Mouse (Mus musculus) lung, embryonic 16.5 days (tissue): Measurements from ENCODE around the gene Sf3b4. TPM values are rescaled to one million over a fixed set of nuclear protein-coding genes. Genes with fewer than 3 reads are reported as not detected.

ENCODE experiments used
- ATAC-seq: fragments of 200-750 bp; cut with Nextera tagmentation; 2 replicates; pipeline ENCODE4 v1.8.0; 2017; ENCODE audit warnings: low read depth, mild to moderate bottlenecking, moderate library complexity
- H3K27ac ChIP-seq: fragments of 300-500 bp; sonication (generic); 2 replicates; pipeline ENCODE4 v1.5.1; 2014; ENCODE audit warnings: mild to moderate bottlenecking, control low read depth, low read length
- H3K27me3 ChIP-seq: fragments of 300-500 bp; sonication (generic); 2 replicates; pipeline ENCODE4 v1.6.1; 2014; ENCODE audit warnings: low read depth, low read length, mixed read lengths; ENCODE audit not compliant: control insufficient read depth, insufficient read depth
- H3K36me3 ChIP-seq: fragments of 300-500 bp; sonication (generic); 2 replicates; pipeline ENCODE4 v1.6.1; 2014; ENCODE audit warnings: low read length; ENCODE audit not compliant: control insufficient read depth, insufficient read depth
- H3K4me1 ChIP-seq: fragments of 300-500 bp; sonication (generic); replicated peaks from 2 replicates; pipeline ENCODE4 v1.6.1; 2014; ENCODE audit warnings: low read length, mixed read lengths; ENCODE audit not compliant: control insufficient read depth, insufficient read depth
- H3K4me2 ChIP-seq: fragments of 300-500 bp; sonication (generic); 2 replicates; pipeline ENCODE4 v1.6.1; 2014; ENCODE audit warnings: low read depth, low read length, control low read depth
- H3K4me3 ChIP-seq: fragments of 300-500 bp; sonication (generic); 2 replicates; pipeline ENCODE4 v1.5.1; 2014; ENCODE audit warnings: mild to moderate bottlenecking, low read length, control low read depth
- H3K9ac ChIP-seq: fragments of 300-500 bp; sonication (generic); 2 replicates; pipeline ENCODE4 v1.6.1; 2014; ENCODE audit warnings: low read length, control low read depth
- H3K9me3 ChIP-seq: fragments of 300-500 bp; sonication (generic); 2 replicates; pipeline ENCODE4 v1.6.1; 2016; ENCODE audit warnings: low read length; ENCODE audit not compliant: control insufficient read depth
- WGBS: fragments of 180-500 bp; shearing (Covaris S2); extraction: QIAGEN DNeasy Blood & Tissue Kit; methylation state at CpG from one replicate; pipeline ENCODE4 v1.1.7; 2014; 5-methylcytosine and 5-hydroxymethylcytosine counted together
- microRNA-seq: library from miRNA; unstranded; fragments of <30 nt; microRNA quantifications from one replicate; pipeline ENCODE4, GENCODE M21; 2016
- polyA plus RNA-seq: library from polyadenylated mRNA; unstranded; fragments of >200 nt; fragmentation: Nextera tagmentation; extraction: Ambion mirVana; gene quantifications from 2 replicates; pipeline ENCODE4 v1.2.1, GENCODE M21; 2015

Sf3b4 gene
- polyA plus RNA-seq, 1 experiment from 2014 or later, result 167 TPM

GRCm38 (mm10) chr3:96221640-96222038 lies 49.5 kb downstream of the Sf3b4 start:
- Histone ChIP-seq H3K9ac (peak overlapping the region; percentile 87), H3K27me3 (no peaks in the 10 kb centered on the region), H3K4me1 (peaks cover 20% of the 10 kb centered on the region), H3K27ac (peak overlapping the region; percentile 99), H3K9me3 (no peaks in the 10 kb centered on the region), H3K36me3 (no peaks in the 10 kb centered on the region), H3K4me2 (peak overlapping the region; percentile 78), H3K4me3 (peak overlapping the region; percentile 74)
- ATAC-seq, result no peak
- WGBS, result 20% methylated on average over 9 of the region's 9 CpGs

GRCm38 (mm10) chr3:96222774-96223173 lies 50.6 kb downstream of the Sf3b4 start:
- 88% methylated on average over 4 of the region's 4 CpGs for WGBS
- H3K9me3 ChIP-seq, result no peaks in the 10 kb centered on the region
- H3K27me3 ChIP-seq, result no peaks in the 10 kb centered on the region
- peaks cover 22% of the 10 kb centered on the region for H3K4me1 ChIP-seq
- H3K4me3 ChIP-seq, result no peak overlapping the region
- no peaks in the 10 kb centered on the region for H3K36me3 ChIP-seq
- H3K27ac ChIP-seq, result no peak overlapping the region
- no peak overlapping the region for H3K9ac ChIP-seq
- no peak for ATAC-seq
- H3K4me2 ChIP-seq, result peak overlapping the region; percentile 78

GRCm38 (mm10) chr3:96225421-96225820 lies 53.3 kb downstream of the Sf3b4 start:
- ATAC-seq, result no peak
- no peaks in the 10 kb centered on the region for H3K27me3 ChIP-seq
- no peak overlapping the region for H3K9ac ChIP-seq
- 51% methylated on average over 2 of the region's 2 CpGs for WGBS
- no peak overlapping the region for H3K4me2 ChIP-seq
- peaks cover 15% of the 10 kb centered on the region for H3K4me1 ChIP-seq
- no peaks in the 10 kb centered on the region for H3K36me3 ChIP-seq
- H3K9me3 ChIP-seq, result no peaks in the 10 kb centered on the region
- no peak overlapping the region for H3K4me3 ChIP-seq
- H3K27ac ChIP-seq, result no peak overlapping the region

Small RNA genes lying within 50 kb of the gene (microRNA-seq; reads per million reads assigned to microRNA genes)
- gene Gm44492, result not detected

Other genes with a start within 250 kb of the Sf3b4 start
- 193 and 230 TPM in 2 replicates for gene Anp32e, start 243.1 kb upstream of the Sf3b4 start, polyA plus RNA-seq
- gene Plekho1, start 176.3 kb upstream of the Sf3b4 start, polyA plus RNA-seq, result 24.0 and 25.3 TPM in 2 replicates
- gene Vps45, start 113.9 kb upstream of the Sf3b4 start, polyA plus RNA-seq, result 39.6 and 39.8 TPM in 2 replicates
- 18.8 and 22.9 TPM in 2 replicates for gene Otud7b, start 67.8 kb upstream of the Sf3b4 start, polyA plus RNA-seq
- 13.0 and 14.0 TPM in 2 replicates for gene Mtmr11, start 10.3 kb upstream of the Sf3b4 start, polyA plus RNA-seq
- gene Sv2a, start 8.8 kb downstream of the Sf3b4 start, polyA plus RNA-seq, result 2.3 and 2.6 TPM in 2 replicates
- 51.4 and 51.6 TPM in 2 replicates for gene Bola1, start 47.4 kb downstream of the Sf3b4 start, polyA plus RNA-seq
- gene Hist2h2ab, start 47.5 kb downstream of the Sf3b4 start, polyA plus RNA-seq, result 1.3 and 1.9 TPM in 2 replicates
- 8.9 and 9.0 TPM in 2 replicates for gene Hist2h2ac, start 48.5 kb downstream of the Sf3b4 start, polyA plus RNA-seq
- gene Hist2h2be, start 48.8 kb downstream of the Sf3b4 start, polyA plus RNA-seq, result 7.5 and 8.8 TPM in 2 replicates
- gene Hist2h3c2, start 66.8 kb downstream of the Sf3b4 start, polyA plus RNA-seq, result 3.6 and 4.7 TPM in 2 replicates
- 37.6 and 61.6 TPM in 2 replicates for gene Hist2h2aa2, start 67.9 kb downstream of the Sf3b4 start, polyA plus RNA-seq
- 16.9 and 21.5 TPM in 2 replicates for gene Hist2h2aa1, start 73.2 kb downstream of the Sf3b4 start, polyA plus RNA-seq
- gene Hist2h3c1, start 74.4 kb downstream of the Sf3b4 start, polyA plus RNA-seq, result 1.0 and 2.3 TPM in 2 replicates
- gene Hist2h4, start 91.0 kb downstream of the Sf3b4 start, polyA plus RNA-seq, result 9.8 and 12.3 TPM in 2 replicates
- 55.7 and 61.1 TPM in 2 replicates for gene Hist2h3b, start 96.3 kb downstream of the Sf3b4 start, polyA plus RNA-seq
- gene Hist2h2bb, start 97.4 kb downstream of the Sf3b4 start, polyA plus RNA-seq, result 13.0 and 14.5 TPM in 2 replicates
- 2.3 and 2.7 TPM in 2 replicates for gene Fcgr1, start 121.6 kb downstream of the Sf3b4 start, polyA plus RNA-seq